Mouse (Mus musculus): ENCODE measurements around the gene Rcor3. TPM values are rescaled to one million over a fixed set of nuclear protein-coding genes. Genes with fewer than 3 reads are reported as not detected.

Gene Rcor3
- total and polyA plus RNA-seq, 2 experiments from 2014 or later, result 35.1 to 56.1 TPM

GRCm38 (mm10) chr1:192091806-192092772, 45.8 kb downstream of the Rcor3 start, which contains the start of gene Traf5:
Traf5 (minus strand) TSS chr1:192092559.
- H3K9ac ChIP-seq (replicated peaks; ENCODE audit: low read length, poor library complexity, severe bottlenecking), result peak within 1 kb of the TSS; percentile 62
- no peaks in the 10 kb centered on the region for H3K36me3 ChIP-seq (ENCODE audit: insufficient read depth, low read length)
- ATAC-seq (ENCODE audit: low FRiP score) (peak; percentile 94), DNase-seq (ENCODE audit: low spot score) (peak; percentile 86)
- no peaks in the 10 kb centered on the region for H3K4me1 ChIP-seq (ENCODE audit: insufficient read depth, low read length)
- 3% methylated on average over 63 of the region's 63 CpGs for WGBS
- H3K9me3 ChIP-seq (ENCODE audit: low read length), result no peaks in the 10 kb centered on the region
- H3K4me2 ChIP-seq (ENCODE audit: low read depth, low read length, poor library complexity, severe bottlenecking), result peak within 1 kb of the TSS; percentile 99
- no peak within 1 kb of the TSS for H3K27ac ChIP-seq (ENCODE audit: low read depth, low read length)
- H3K27me3 ChIP-seq (ENCODE audit: insufficient read depth, low read length), result peaks cover 15% of the 10 kb centered on the region
- TF ChIP-seq CTCF (IDR thresholded peaks at IDR 0.05), result no peak
- H3K4me3 ChIP-seq (ENCODE audit: low read depth, low read length), result peak within 1 kb of the TSS; percentile 50

- H3K4me3 ChIP-seq (ENCODE audit: low read depth, low read length), result no peak overlapping the region
- no peak for DNase-seq (ENCODE audit: low spot score)
- TF ChIP-seq CTCF (IDR thresholded peaks at IDR 0.05), result no peak
- no peaks in the 10 kb centered on the region for H3K9me3 ChIP-seq (ENCODE audit: low read length)
- peaks cover 15% of the 10 kb centered on the region for H3K27me3 ChIP-seq (ENCODE audit: insufficient read depth, low read length)
- H3K4me2 ChIP-seq (ENCODE audit: low read depth, low read length, poor library complexity, severe bottlenecking), result peak overlapping the region; percentile 99; the same call in 1 of the 2 replicates
- H3K4me1 ChIP-seq (ENCODE audit: insufficient read depth, low read length), result no peaks in the 10 kb centered on the region
- no peak overlapping the region for H3K9ac ChIP-seq (replicated peaks; ENCODE audit: low read length, poor library complexity, severe bottlenecking)
- ATAC-seq (ENCODE audit: low FRiP score), result no peak
- H3K36me3 ChIP-seq (ENCODE audit: insufficient read depth, low read length), result no peaks in the 10 kb centered on the region
- no peak overlapping the region for H3K27ac ChIP-seq (ENCODE audit: low read depth, low read length)
- WGBS, result 78% methylated on average over 11 of the region's 11 CpGs
These were observed 46.9 kb downstream of the Rcor3 start for GRCm38 (mm10) chr1:192090689-192091567.

- Histone ChIP-seq H3K27ac (ENCODE audit: low read depth, low read length) (no peak overlapping the region), H3K9me3 (ENCODE audit: low read length) (no peaks in the 10 kb centered on the region), H3K9ac (replicated peaks; ENCODE audit: low read length, poor library complexity, severe bottlenecking) (no peak overlapping the region), H3K4me2 (ENCODE audit: low read depth, low read length, poor library complexity, severe bottlenecking) (no peak overlapping the region), H3K36me3 (ENCODE audit: insufficient read depth, low read length) (no peaks in the 10 kb centered on the region), H3K27me3 (ENCODE audit: insufficient read depth, low read length) (peaks cover 15% of the 10 kb centered on the region), H3K4me1 (ENCODE audit: insufficient read depth, low read length) (no peaks in the 10 kb centered on the region), H3K4me3 (ENCODE audit: low read depth, low read length) (no peak overlapping the region)
- TF ChIP-seq CTCF (IDR thresholded peaks at IDR 0.05), result no peak
- DNase-seq (ENCODE audit: low spot score) (no peak), ATAC-seq (ENCODE audit: low FRiP score) (no peak)
- 88% methylated on average over 3 of the region's 3 CpGs for WGBS
These were observed 47.6 kb downstream of the Rcor3 start for GRCm38 (mm10) chr1:192090281-192090680.

DNA sequence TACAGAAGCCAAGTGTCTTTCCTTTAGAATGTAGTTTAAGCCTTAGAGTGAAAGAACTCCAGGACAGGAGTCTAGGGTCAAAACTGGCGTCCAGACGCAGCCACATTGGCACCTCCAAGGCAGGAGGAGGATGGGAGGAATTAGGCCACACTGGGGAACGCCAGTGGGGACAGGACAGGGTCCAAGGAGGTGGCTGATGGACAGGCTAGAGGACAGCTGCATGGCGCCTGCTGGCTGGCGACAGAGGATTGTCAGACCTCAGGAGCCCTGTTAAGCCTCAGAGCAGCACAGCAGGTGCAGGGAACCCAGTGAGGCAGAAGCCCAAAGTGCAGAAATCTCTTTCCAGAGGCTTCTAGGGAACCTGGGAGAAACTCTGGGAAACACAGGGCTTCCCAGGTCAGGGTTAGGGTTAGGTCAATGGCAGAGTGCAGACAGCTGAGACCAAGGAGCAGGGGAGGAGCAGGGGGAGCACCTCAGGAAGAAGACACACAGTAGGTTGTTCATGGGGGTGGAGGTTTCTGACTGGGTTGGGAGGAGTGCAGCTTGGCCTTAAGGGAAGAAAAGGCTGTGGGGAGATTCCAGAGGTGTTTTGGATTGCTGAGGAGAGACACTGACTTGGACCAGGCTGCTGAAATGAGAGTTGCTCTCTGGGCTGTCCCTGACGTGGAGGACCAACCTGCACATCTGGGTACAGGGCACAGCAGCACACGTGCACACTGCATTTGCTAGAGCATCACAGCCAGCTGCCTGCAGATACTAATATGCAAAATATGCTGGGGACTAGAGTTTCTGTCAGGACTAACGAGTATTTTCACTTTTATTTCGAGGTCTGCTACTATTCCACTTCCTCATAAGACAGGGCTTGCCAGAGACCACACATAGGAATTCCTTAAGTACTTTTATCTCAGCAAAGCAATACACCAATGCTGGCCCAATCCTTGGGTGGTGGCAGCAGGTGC, 48.4 kb downstream of the Rcor3 start:
- Histone ChIP-seq H3K4me3 (ENCODE audit: low read depth, low read length) (no peak overlapping the region), H3K36me3 (ENCODE audit: insufficient read depth, low read length) (no peaks in the 10 kb centered on the region), H3K9ac (replicated peaks; ENCODE audit: low read length, poor library complexity, severe bottlenecking) (no peak overlapping the region), H3K27ac (ENCODE audit: low read depth, low read length) (no peak overlapping the region), H3K4me2 (ENCODE audit: low read depth, low read length, poor library complexity, severe bottlenecking) (no peak overlapping the region), H3K27me3 (ENCODE audit: insufficient read depth, low read length) (peaks cover 15% of the 10 kb centered on the region), H3K4me1 (ENCODE audit: insufficient read depth, low read length) (no peaks in the 10 kb centered on the region), H3K9me3 (ENCODE audit: low read length) (no peaks in the 10 kb centered on the region)
- TF ChIP-seq CTCF (IDR thresholded peaks at IDR 0.05), result no peak
- 66% methylated on average over 9 of the region's 9 CpGs for WGBS
- DNase-seq (ENCODE audit: low spot score) (no peak), ATAC-seq (ENCODE audit: low FRiP score) (no peak)

- ATAC-seq (ENCODE audit: low FRiP score) (no peak), DNase-seq (ENCODE audit: low spot score) (no peak)
- H3K9ac ChIP-seq (replicated peaks; ENCODE audit: low read length, poor library complexity, severe bottlenecking), result no peak overlapping the region
- H3K36me3 ChIP-seq (ENCODE audit: insufficient read depth, low read length), result no peaks in the 10 kb centered on the region
- TF ChIP-seq CTCF (IDR thresholded peaks at IDR 0.05), result no peak
- WGBS, result 78% methylated on average over 4 of the region's 4 CpGs
- no peaks in the 10 kb centered on the region for H3K9me3 ChIP-seq (ENCODE audit: low read length)
- peaks cover 15% of the 10 kb centered on the region for H3K27me3 ChIP-seq (ENCODE audit: insufficient read depth, low read length)
- H3K4me1 ChIP-seq (ENCODE audit: insufficient read depth, low read length), result no peaks in the 10 kb centered on the region
- no peak overlapping the region for H3K4me3 ChIP-seq (ENCODE audit: low read depth, low read length)
- no peak overlapping the region for H3K27ac ChIP-seq (ENCODE audit: low read depth, low read length)
- H3K4me2 ChIP-seq (ENCODE audit: low read depth, low read length, poor library complexity, severe bottlenecking), result no peak overlapping the region
These were observed 49.9 kb downstream of the Rcor3 start for GRCm38 (mm10) chr1:192088011-192088410.
